Mouse (Mus musculus): Measurements from ENCODE around the gene Nepn.

The Nepn gene

GRCm38 (mm10) chr10:52407526-52407925, 18.8 kb downstream of the Nepn start:
- no peak for DNase-seq

DNA sequence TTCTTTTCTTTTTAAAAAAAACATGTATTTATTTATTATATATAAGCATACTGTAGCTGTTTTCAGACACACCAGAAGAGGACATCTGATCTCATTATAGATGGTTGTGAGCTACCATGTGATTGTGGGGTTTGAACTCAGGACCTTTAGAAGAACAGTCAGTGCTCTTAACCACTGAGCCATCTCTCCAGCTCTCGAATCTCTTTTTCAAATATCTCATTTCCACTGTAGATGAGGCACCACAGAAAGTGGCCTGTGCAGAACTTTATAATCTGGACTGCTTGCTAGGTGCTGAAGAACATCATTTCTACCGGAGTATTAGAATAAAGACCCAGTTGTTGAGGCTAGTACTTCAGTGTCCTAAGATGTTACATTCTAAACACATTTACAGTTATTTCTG, 26.2 kb downstream of the Nepn start:
- DNase-seq, result no peak

DNA sequence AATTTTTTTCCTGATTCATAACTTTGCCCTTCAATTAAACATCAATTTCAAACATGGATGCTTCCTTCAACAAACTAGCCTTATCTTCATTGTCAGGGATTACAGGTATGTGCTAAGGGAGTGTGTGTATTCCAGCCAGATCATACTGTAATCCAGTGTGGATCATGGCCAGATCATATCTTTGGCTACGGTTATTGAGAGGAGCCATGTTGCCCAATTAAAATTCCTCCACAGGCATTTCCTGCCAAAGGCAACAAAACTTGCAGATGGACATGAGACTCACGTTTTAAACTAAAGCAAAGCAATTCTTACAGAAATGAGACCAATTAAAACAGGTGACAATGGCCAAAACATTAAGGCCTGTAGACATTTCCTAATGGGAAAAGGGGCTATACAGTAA, 27.7 kb downstream of the Nepn start:
- DNase-seq, result no peak

- peak; percentile 89 to 93 for DNase-seq
These were observed 28.7 kb downstream of the Nepn start, which contains the start of gene Nus1 for GRCm38 (mm10) chr10:52417299-52417997. Nus1 (plus strand) TSS chr10:52417547.

DNA sequence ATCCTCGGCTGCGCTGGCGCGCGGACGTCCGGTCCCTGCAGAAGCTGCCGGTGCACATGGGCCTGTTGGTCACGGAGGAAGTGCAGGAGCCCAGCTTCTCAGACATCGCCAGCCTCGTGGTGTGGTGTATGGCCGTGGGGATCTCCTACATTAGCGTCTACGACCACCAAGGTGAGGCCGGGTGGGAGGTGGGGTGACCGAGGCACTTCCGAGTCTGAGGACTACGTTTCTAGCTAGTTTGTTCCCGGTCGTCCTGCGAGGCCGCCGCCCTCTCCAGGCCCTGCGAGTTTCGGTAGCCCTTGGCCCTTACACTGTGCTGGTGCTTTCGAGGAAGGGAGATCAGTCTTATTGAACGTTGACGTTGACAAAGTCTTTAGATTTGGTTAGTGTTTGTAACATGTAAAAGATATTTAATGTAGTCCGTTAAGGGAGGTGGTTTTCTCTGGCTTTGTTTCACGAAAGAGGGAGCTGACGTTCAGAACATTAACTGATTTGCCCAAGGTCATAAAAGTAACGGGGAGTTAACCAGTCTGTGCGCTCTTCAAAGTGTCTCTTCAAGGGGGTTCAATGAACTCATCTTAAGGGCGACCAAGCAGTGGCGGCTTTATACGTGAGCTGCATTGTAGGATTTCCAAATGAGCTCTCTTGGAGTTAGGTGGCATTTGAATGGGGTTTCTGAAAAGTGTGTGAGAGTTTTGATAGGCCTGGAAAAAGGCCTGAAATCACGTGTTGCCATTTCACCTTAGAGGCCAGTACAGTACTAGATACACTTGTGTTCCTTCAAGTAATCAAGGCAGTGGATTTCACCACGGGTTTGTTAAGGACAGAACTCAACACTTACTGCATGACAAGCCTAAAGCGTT, 29.5 kb downstream of the Nepn start:
- peak in 1 of 2 experiments; percentile 36 for DNase-seq

GRCm38 (mm10) chr10:52418931-52419330, 30.2 kb downstream of the Nepn start:
- no peak for DNase-seq

DNA sequence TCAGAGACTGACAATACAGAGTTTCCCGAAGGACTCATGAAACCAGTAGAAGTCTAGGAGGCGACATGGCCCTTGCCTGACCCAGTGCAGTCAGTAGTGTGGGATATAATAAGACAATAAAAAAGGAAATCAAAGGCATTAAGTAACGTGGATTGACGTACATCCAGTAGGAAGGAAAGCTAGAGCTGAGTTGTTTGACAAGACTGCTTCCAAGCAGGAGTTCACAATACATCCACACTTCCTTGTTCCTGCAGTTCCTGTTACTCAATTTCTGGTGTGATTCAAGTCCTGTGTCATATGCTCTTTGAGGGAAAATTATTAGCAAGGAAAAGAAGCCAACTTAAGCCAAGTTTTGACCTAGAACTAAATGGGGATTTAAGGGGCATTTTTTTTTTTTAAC, 30.6 kb downstream of the Nepn start:
- DNase-seq, result no peak

GRCm38 (mm10) chr10:52420526-52420925, 31.8 kb downstream of the Nepn start:
- DNase-seq, result no peak

GRCm38 (mm10) chr10:52421716-52422115, 32.9 kb downstream of the Nepn start:
- no peak for DNase-seq

DNA sequence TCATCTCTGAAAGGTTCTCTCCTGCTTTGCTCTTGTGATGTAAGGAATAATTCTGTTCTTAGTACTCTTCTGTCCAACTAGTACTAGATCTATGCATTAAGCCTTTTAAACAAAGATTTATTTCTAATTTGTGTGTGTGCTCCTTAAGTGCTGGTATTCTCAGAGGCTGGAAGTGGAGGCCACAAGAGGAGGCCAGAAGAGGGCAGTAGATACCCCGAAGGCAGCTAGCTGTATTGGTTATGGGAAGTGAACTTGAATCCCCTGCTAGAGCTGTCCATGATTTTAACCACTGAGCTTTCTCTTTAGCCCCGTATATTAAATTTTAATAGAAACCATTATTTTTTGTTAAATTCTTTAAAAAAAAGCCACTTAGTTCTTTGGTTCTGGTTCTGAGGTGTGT, 34.3 kb downstream of the Nepn start:
- peak in 1 of 2 experiments; percentile 27 for DNase-seq

- no peak for DNase-seq
These were observed 37.7 kb downstream of the Nepn start for GRCm38 (mm10) chr10:52426314-52426980.

GRCm38 (mm10) chr10:52427634-52428415, 39.1 kb downstream of the Nepn start:
- no peak for DNase-seq

DNA sequence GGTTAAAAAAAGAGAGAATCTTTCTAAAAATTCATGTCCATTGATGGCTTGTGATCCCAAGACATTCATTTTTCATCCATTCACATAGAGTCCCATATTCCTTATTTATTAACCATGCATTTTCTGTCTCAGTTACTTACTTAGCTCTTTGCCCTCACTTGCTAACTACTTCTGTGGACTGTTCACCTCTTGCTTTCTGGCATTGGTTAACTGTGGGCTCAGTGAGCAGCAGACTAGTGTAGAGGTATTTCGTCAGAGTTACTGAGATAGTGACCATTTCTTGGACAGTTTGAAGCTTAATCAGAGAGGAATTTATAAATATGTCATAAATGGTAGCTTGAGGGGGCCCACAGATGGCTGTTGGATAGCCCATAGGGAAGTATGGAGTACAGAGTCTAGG, 42.2 kb downstream of the Nepn start:
- DNase-seq, result no peak

DNA sequence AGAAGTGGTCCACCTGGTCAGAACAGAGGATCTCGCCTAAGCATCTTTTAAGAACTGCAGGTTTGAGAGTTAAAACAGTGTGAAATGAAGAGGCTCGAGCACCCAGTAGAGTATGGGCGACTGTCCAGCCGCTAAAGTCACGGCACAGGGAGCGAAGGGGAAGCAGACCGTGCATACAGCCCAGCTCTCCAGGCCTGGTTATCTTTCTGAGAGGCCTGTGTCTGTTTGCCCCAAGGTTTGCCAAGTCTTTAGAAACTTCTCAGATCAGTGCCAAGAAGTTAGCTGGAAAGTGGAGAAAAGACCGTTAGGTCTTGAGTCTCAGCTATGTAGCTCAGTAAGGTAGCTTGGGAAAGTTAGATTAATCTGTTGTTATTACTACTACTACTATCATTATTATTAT, 46.1 kb downstream of the Nepn start:
- no peak for DNase-seq
